Mouse (Mus musculus): ENCODE data around the gene BC049352.

DNA sequence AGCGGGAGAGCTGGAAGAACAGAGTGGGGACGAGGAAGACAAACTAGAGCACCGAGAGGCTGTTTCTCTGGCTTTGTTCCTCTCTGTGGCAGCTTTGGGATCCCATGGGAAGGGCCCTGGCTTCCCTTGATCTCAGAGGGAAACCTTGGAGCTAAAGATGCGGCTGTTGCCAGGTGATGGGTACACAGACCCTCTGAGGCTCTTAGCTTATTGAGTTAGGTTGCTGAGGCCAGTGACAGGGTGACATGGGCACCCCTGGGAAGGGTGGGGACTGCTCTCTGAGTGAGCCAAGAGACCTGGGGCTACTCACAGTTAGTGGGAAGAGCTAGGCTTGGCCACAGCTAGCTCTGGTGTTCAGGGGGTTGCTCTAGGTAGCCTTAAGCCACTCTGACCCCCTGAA lies 13.7 kb downstream of the BC049352 start:
- TF ChIP-seq CTCF (IDR thresholded peaks at IDR 0.05; ENCODE audit: low read depth) (no peak), EP300 (IDR thresholded peaks at IDR 0.05; ENCODE audit: low read depth) (no peak)

Measured in liver, postnatal 0 days (tissue).